Mouse (Mus musculus): ENCODE measurements around the gene Rptor.

- no peak for TF ChIP-seq CTCF (IDR thresholded peaks at IDR 0.05; ENCODE audit: borderline replicate concordance, insufficient read depth, low read depth, low read length)
- no peak for TF ChIP-seq POLR2A (IDR thresholded peaks at IDR 0.05; ENCODE audit: borderline replicate concordance, insufficient read depth, low read length)
These were observed 141.7 kb downstream of the Rptor start for GRCm38 (mm10) chr11:119744436-119744835.
